Mouse (Mus musculus): ENCODE measurements around the gene Rapgef4.

- no peak for TF ChIP-seq POLR2A (IDR thresholded peaks at IDR 0.05; ENCODE audit: control insufficient read depth, extremely low read depth, insufficient read depth, low read length, poor library complexity)
- TF ChIP-seq CTCF (IDR thresholded peaks at IDR 0.05; ENCODE audit: borderline replicate concordance, control insufficient read depth, extremely low read depth, insufficient read depth, low read length, poor library complexity): no peak
Measured at GRCm38 (mm10) chr2:72077490-72078139, 96.6 kb downstream of the Rapgef4 start.

Data from thymus, adult 2 months (tissue).